Mouse (Mus musculus): ENCODE data around the gene Sema4d. TPM values are rescaled to one million over a fixed set of nuclear protein-coding genes. Genes with fewer than 3 reads are reported as not detected.
A peak's percentile ranks its signal among the peaks of the same experiment; 100 is the strongest.

The Sema4d gene
- polyA plus RNA-seq, 1 experiment from 2014 or later = 5.9 TPM

- H3K27ac ChIP-seq = no peak overlapping the region
- no peak overlapping the region for H3K4me3 ChIP-seq
- 71% methylated on average over 6 of the region's 6 CpGs for WGBS
Observed at GRCm38 (mm10) chr13:51737949-51738513, 55.5 kb downstream of the Sema4d start.

GRCm38 (mm10) chr13:51737033-51737948 is 56.3 kb downstream of the Sema4d start:
- H3K4me3 ChIP-seq = no peak overlapping the region
- no peaks in the 10 kb centered on the region for H3K27me3 ChIP-seq (ENCODE audit: low read depth, poor library complexity, severe bottlenecking)
- H3K36me3 ChIP-seq = no peaks in the 10 kb centered on the region
- DNase-seq (ENCODE audit: low spot score) = no peak
- no peak overlapping the region; the same call in 1 of the 2 replicates for H3K27ac ChIP-seq
- no peaks in the 10 kb centered on the region for H3K9me3 ChIP-seq (replicated peaks)
- WGBS = 78% methylated on average over 20 of the region's 20 CpGs
- H3K4me1 ChIP-seq = peaks cover 20% of the 10 kb centered on the region

More at GRCm38 (mm10) chr13:51737949-51738513, 55.5 kb downstream of the Sema4d start:
- Histone ChIP-seq H3K36me3 (no peaks in the 10 kb centered on the region), H3K9me3 (replicated peaks) (no peaks in the 10 kb centered on the region), H3K4me1 (peaks cover 16% of the 10 kb centered on the region), H3K27me3 (ENCODE audit: low read depth, poor library complexity, severe bottlenecking) (no peaks in the 10 kb centered on the region)
- DNase-seq (ENCODE audit: low spot score) = no peak

GRCm38 (mm10) chr13:51736007-51736911 is 57.3 kb downstream of the Sema4d start:
- Histone ChIP-seq H3K27me3 (ENCODE audit: low read depth, poor library complexity, severe bottlenecking) (no peaks in the 10 kb centered on the region), H3K4me1 (peaks cover 25% of the 10 kb centered on the region), H3K9me3 (replicated peaks) (no peaks in the 10 kb centered on the region), H3K4me3 (no peak overlapping the region), H3K27ac (peak overlapping the region; percentile 56), H3K36me3 (no peaks in the 10 kb centered on the region)
- DNase-seq (ENCODE audit: low spot score) = no peak
- 83% methylated on average over 13 of the region's 13 CpGs for WGBS

- H3K9me3 ChIP-seq (replicated peaks) = no peaks in the 10 kb centered on the region
- no peaks in the 10 kb centered on the region for H3K36me3 ChIP-seq
- no peak for DNase-seq (ENCODE audit: low spot score)
- H3K4me1 ChIP-seq = peaks cover 36% of the 10 kb centered on the region
- no peaks in the 10 kb centered on the region for H3K27me3 ChIP-seq (ENCODE audit: low read depth, poor library complexity, severe bottlenecking)
- WGBS = 90% methylated on average over 4 of the region's 4 CpGs
- no peak overlapping the region for H3K27ac ChIP-seq
- H3K4me3 ChIP-seq = no peak overlapping the region
Observed at GRCm38 (mm10) chr13:51734556-51734955, 59.0 kb downstream of the Sema4d start.

GRCm38 (mm10) chr13:51732097-51732664 is 61.4 kb downstream of the Sema4d start:
- no peak for DNase-seq (ENCODE audit: low spot score)
- H3K27me3 ChIP-seq (ENCODE audit: low read depth, poor library complexity, severe bottlenecking) = no peaks in the 10 kb centered on the region
- 76% methylated on average over 14 of the region's 14 CpGs for WGBS
- H3K36me3 ChIP-seq = no peaks in the 10 kb centered on the region
- 0 out of 2 replicates have a peak overlapping the region, but pooled peaks have one; percentile 2 for H3K27ac ChIP-seq
- H3K9me3 ChIP-seq (replicated peaks) = no peaks in the 10 kb centered on the region
- H3K4me3 ChIP-seq = no peak overlapping the region
- H3K4me1 ChIP-seq = peaks cover 50% of the 10 kb centered on the region

- no peaks in the 10 kb centered on the region for H3K27me3 ChIP-seq (ENCODE audit: low read depth, poor library complexity, severe bottlenecking)
- peaks cover 48% of the 10 kb centered on the region for H3K4me1 ChIP-seq
- no peaks in the 10 kb centered on the region for H3K9me3 ChIP-seq (replicated peaks)
- H3K36me3 ChIP-seq = no peaks in the 10 kb centered on the region
- no peak for DNase-seq (ENCODE audit: low spot score)
- no peak overlapping the region for H3K4me3 ChIP-seq
- H3K27ac ChIP-seq = 0 out of 2 replicates have a peak overlapping the region, but pooled peaks have one; percentile 2
- WGBS = 94% methylated on average over 7 of the region's 7 CpGs
Observed at GRCm38 (mm10) chr13:51731474-51731873, 62.1 kb downstream of the Sema4d start.

GRCm38 (mm10) chr13:51729887-51730361 is 63.6 kb downstream of the Sema4d start:
- H3K4me1 ChIP-seq = peaks cover 57% of the 10 kb centered on the region
- H3K27ac ChIP-seq = peak overlapping the region; percentile 76
- H3K36me3 ChIP-seq = no peaks in the 10 kb centered on the region
- 17% methylated on average over 4 of the region's 4 CpGs for WGBS
- DNase-seq (ENCODE audit: low spot score) = peak; percentile 61
- no peaks in the 10 kb centered on the region for H3K9me3 ChIP-seq (replicated peaks)
- no peak overlapping the region for H3K4me3 ChIP-seq
- no peaks in the 10 kb centered on the region for H3K27me3 ChIP-seq (ENCODE audit: low read depth, poor library complexity, severe bottlenecking)

- H3K36me3 ChIP-seq = no peaks in the 10 kb centered on the region
- H3K27ac ChIP-seq = peak overlapping the region; percentile 64
- no peaks in the 10 kb centered on the region for H3K9me3 ChIP-seq (replicated peaks)
- H3K27me3 ChIP-seq (ENCODE audit: low read depth, poor library complexity, severe bottlenecking) = no peaks in the 10 kb centered on the region
- H3K4me3 ChIP-seq = no peak overlapping the region
- 62% methylated on average over 7 of the region's 7 CpGs for WGBS
- DNase-seq (ENCODE audit: low spot score) = no peak
- peaks cover 69% of the 10 kb centered on the region for H3K4me1 ChIP-seq
Observed at GRCm38 (mm10) chr13:51727364-51727763, 66.2 kb downstream of the Sema4d start.

- no peaks in the 10 kb centered on the region for H3K27me3 ChIP-seq (ENCODE audit: low read depth, poor library complexity, severe bottlenecking)
- no peak overlapping the region for H3K4me3 ChIP-seq
- DNase-seq (ENCODE audit: low spot score) = no peak
- H3K9me3 ChIP-seq (replicated peaks) = no peaks in the 10 kb centered on the region
- 43% methylated on average over 8 of the region's 8 CpGs for WGBS
- peaks cover 64% of the 10 kb centered on the region for H3K4me1 ChIP-seq
- no peaks in the 10 kb centered on the region for H3K36me3 ChIP-seq
- H3K27ac ChIP-seq = peak overlapping the region; percentile 71
Observed at GRCm38 (mm10) chr13:51725926-51726574, 67.5 kb downstream of the Sema4d start.

- WGBS = 85% methylated on average over 7 of the region's 7 CpGs
- Histone ChIP-seq H3K4me3 (no peak overlapping the region), H3K9me3 (replicated peaks) (no peaks in the 10 kb centered on the region), H3K27me3 (ENCODE audit: low read depth, poor library complexity, severe bottlenecking) (no peaks in the 10 kb centered on the region), H3K4me1 (peaks cover 62% of the 10 kb centered on the region), H3K36me3 (no peaks in the 10 kb centered on the region), H3K27ac (peak overlapping the region; percentile 42)
- DNase-seq (ENCODE audit: low spot score) = no peak
Observed at GRCm38 (mm10) chr13:51725446-51725845, 68.1 kb downstream of the Sema4d start.

GRCm38 (mm10) chr13:51724566-51724965 is 69.0 kb downstream of the Sema4d start:
- WGBS = 81% methylated on average over 6 of the region's 6 CpGs

GRCm38 (mm10) chr13:51723114-51723513 is 70.4 kb downstream of the Sema4d start:
- no peak for DNase-seq (ENCODE audit: low spot score)
- H3K27me3 ChIP-seq (ENCODE audit: low read depth, poor library complexity, severe bottlenecking) = no peaks in the 10 kb centered on the region
- WGBS = 71% methylated on average over 5 of the region's 5 CpGs
- H3K4me3 ChIP-seq = no peak overlapping the region
- peaks cover 5% of the 10 kb centered on the region for H3K36me3 ChIP-seq
- no peaks in the 10 kb centered on the region for H3K9me3 ChIP-seq (replicated peaks)
- H3K27ac ChIP-seq = peak overlapping the region; percentile 42; the same call in 1 of the 2 replicates
- H3K4me1 ChIP-seq = peaks cover 40% of the 10 kb centered on the region

More at GRCm38 (mm10) chr13:51724566-51724965, 69.0 kb downstream of the Sema4d start:
- H3K4me1 ChIP-seq = peaks cover 53% of the 10 kb centered on the region
- no peak for DNase-seq (ENCODE audit: low spot score)
- no peaks in the 10 kb centered on the region for H3K27me3 ChIP-seq (ENCODE audit: low read depth, poor library complexity, severe bottlenecking)
- H3K27ac ChIP-seq = peak overlapping the region; percentile 42; the same call in 1 of the 2 replicates
- no peak overlapping the region for H3K4me3 ChIP-seq
- H3K36me3 ChIP-seq = no peaks in the 10 kb centered on the region
- H3K9me3 ChIP-seq (replicated peaks) = no peaks in the 10 kb centered on the region
